9 mouse cellular contexts compared by ENCODE assay signal in the genomic region with DNA sequence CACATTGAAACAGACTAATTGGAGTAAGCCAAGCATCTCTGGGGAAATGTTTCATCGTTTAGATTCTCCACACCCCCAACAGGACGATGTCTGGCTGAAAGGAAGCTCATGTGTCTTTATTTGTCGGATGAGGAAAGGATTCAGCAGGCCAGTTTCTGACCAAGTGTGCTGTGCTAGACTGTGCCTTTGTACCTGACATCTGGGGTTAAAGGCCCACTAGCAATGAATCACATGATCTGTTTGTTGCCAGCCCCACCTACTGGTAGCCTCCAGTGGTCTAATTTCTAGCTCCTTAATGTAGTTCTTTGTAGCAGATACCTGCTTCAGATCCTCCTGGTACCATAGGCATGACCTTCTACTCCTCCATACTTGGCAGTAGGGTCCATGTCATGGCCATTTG.
DNase-seq lines count a peak whose midpoint lies in the region; ATAC-seq and TF ChIP-seq lines count a peak whose summit lies in the region.
"Had no signal": no experiment of that assay in that cellular context is flagged by ENCODE, and none has a peak within 500 bp of the region (broad histone marks: within the 10 kb centered on the region; RNA-seq: fewer than 3 reads in every experiment).

No protein-coding gene starts in this region.

- H3K4me2 ChIP-seq in forebrain, postnatal 0 days (ENCODE audit: low read depth), result no peak overlapping the region
- no peak overlapping the region for H3K4me2 ChIP-seq in forebrain, embryonic 12.5 days
- H3K4me2 ChIP-seq in forebrain, embryonic 13.5 days, result no peak overlapping the region

- no peak overlapping the region for H3K27ac ChIP-seq in forebrain, postnatal 0 days (ENCODE audit: low read depth, low read length)
- no peak overlapping the region for H3K27ac ChIP-seq in forebrain, embryonic 12.5 days
- no peak overlapping the region for H3K27ac ChIP-seq in forebrain, embryonic 13.5 days

- no peaks in the 10 kb centered on the region for H3K9me3 ChIP-seq in forebrain, postnatal 0 days (ENCODE audit: low read length)
- H3K9me3 ChIP-seq in forebrain, embryonic 12.5 days, result no peaks in the 10 kb centered on the region
- H3K9me3 ChIP-seq in forebrain, embryonic 13.5 days (replicated peaks), result no peaks in the 10 kb centered on the region

- H3K9ac ChIP-seq in forebrain, postnatal 0 days, result no peak overlapping the region
- no peak overlapping the region for H3K9ac ChIP-seq in forebrain, embryonic 12.5 days
- H3K9ac ChIP-seq in forebrain, embryonic 13.5 days, result no peak overlapping the region

- H3K27me3 ChIP-seq in forebrain, postnatal 0 days (ENCODE audit: insufficient read depth, low read length), result no peaks in the 10 kb centered on the region
- no peaks in the 10 kb centered on the region for H3K27me3 ChIP-seq in forebrain, embryonic 12.5 days
- no peaks in the 10 kb centered on the region for H3K27me3 ChIP-seq in forebrain, embryonic 13.5 days

- no peak for DNase-seq in forebrain, postnatal 0 days
- peak; percentile 52 for DNase-seq in 3T3-L1 (ENCODE audit: low read depth, low spot score)
- DNase-seq in lung, adult 18-20 months, result peak; percentile 38 to 59

- no peaks in the 10 kb centered on the region for H3K4me1 ChIP-seq in forebrain, postnatal 0 days (ENCODE audit: insufficient read depth)
- no peaks in the 10 kb centered on the region for H3K4me1 ChIP-seq in forebrain, embryonic 12.5 days
- H3K4me1 ChIP-seq in forebrain, embryonic 13.5 days, result no peaks in the 10 kb centered on the region

- 0 out of 2 replicates have a peak, but pooled peaks have one; percentile 27 for TF ChIP-seq CTCF in forebrain, postnatal 0 days (IDR thresholded peaks at IDR 0.05; ENCODE audit: low read depth)

- no peaks in the 10 kb centered on the region for H3K36me3 ChIP-seq in forebrain, postnatal 0 days (ENCODE audit: insufficient read depth)
- no peaks in the 10 kb centered on the region for H3K36me3 ChIP-seq in forebrain, embryonic 12.5 days (replicated peaks)
- H3K36me3 ChIP-seq in forebrain, embryonic 13.5 days (ENCODE audit: poor library complexity, severe bottlenecking), result no peaks in the 10 kb centered on the region
- H3K36me3 ChIP-seq: G1E had no signal

- no peak for ATAC-seq in forebrain, postnatal 0 days
- ATAC-seq in forebrain, embryonic 12.5 days (ENCODE audit: low FRiP score), result no peak
- peak; percentile 90 for ATAC-seq in common myeloid progenitor, adult 5-6 weeks (replicated peaks; ENCODE audit: low read depth, poor library complexity, severe bottlenecking)
- ATAC-seq in erythroid progenitor cell, adult 5-6 weeks (replicated peaks; ENCODE audit: low FRiP score, poor library complexity, severe bottlenecking), result no peak
- no peak for ATAC-seq in forebrain, embryonic 13.5 days
- ATAC-seq in frontal cortex, adult (ENCODE audit: low TSS enrichment), result no peak

- WGBS in forebrain, postnatal 0 days, result 60% methylated on average over 3 of the region's 3 CpGs
- whole genome bisulfite sequencing in forebrain, embryonic 12.5 days, result 68% methylated on average over 3 of the region's 3 CpGs
- 64% methylated on average over 3 of the region's 3 CpGs for WGBS in forebrain, embryonic 13.5 days

- no peak overlapping the region for H3K4me3 ChIP-seq in forebrain, postnatal 0 days (ENCODE audit: low read depth, low read length)
- no peak overlapping the region for H3K4me3 ChIP-seq in forebrain, embryonic 12.5 days (replicated peaks)
- H3K4me3 ChIP-seq in forebrain, embryonic 13.5 days, result no peak overlapping the region
